Mouse (Mus musculus) hindbrain, embryonic 13.5 days (tissue): ENCODE measurements at regions not wholly inside any gene's neighbourhood (a gene's known extent, or its start where the extent isn't known, plus 50 kb on each side); places are given as distances from the start of the nearest gene placed in this dataset.

Experiments used
- ATAC-seq: fragments of 200-750 bp; cut with Nextera tagmentation; 2 replicates; pipeline ENCODE4 v1.8.0; 2017; ENCODE audit warnings: moderate TSS enrichment; ENCODE audit not compliant: low FRiP score
- H3K27ac ChIP-seq: fragments of 300-500 bp; sonication (generic); 2 replicates; pipeline ENCODE4 v1.5.1; 2015; ENCODE audit warnings: inconsistent platforms, mild to moderate bottlenecking, moderate library complexity
- H3K27me3 ChIP-seq: fragments of 300-500 bp; sonication (generic); 2 replicates; pipeline ENCODE4 v1.6.1; 2015; ENCODE audit warnings: mild to moderate bottlenecking, inconsistent platforms
- H3K36me3 ChIP-seq: fragments of 300-500 bp; sonication (generic); 2 replicates; pipeline ENCODE4 v1.6.1; 2015; ENCODE audit warnings: mild to moderate bottlenecking, inconsistent platforms
- H3K4me1 ChIP-seq: fragments of 300-500 bp; sonication (generic); replicated peaks from 2 replicates; pipeline ENCODE4 v1.6.1; 2015; ENCODE audit warnings: inconsistent platforms
- H3K4me2 ChIP-seq: fragments of 300-500 bp; sonication (generic); 2 replicates; pipeline ENCODE4 v1.6.1; 2015; ENCODE audit warnings: inconsistent platforms, mild to moderate bottlenecking, moderate library complexity
- H3K4me3 ChIP-seq: fragments of 300-500 bp; sonication (generic); 2 replicates; pipeline ENCODE4 v1.5.1; 2015; ENCODE audit warnings: mild to moderate bottlenecking, inconsistent platforms
- H3K9ac ChIP-seq: fragments of 300-500 bp; sonication (generic); 2 replicates; pipeline ENCODE4 v1.6.1; 2015; ENCODE audit warnings: mild to moderate bottlenecking, inconsistent platforms
- H3K9me3 ChIP-seq: fragments of 300-500 bp; sonication (generic); 2 replicates; pipeline ENCODE4 v1.6.1; 2016; ENCODE audit warnings: inconsistent platforms
- WGBS: fragments of 180-500 bp; shearing (Covaris S2); methylation state at CpG from one replicate; pipeline ENCODE4 v1.1.7; 2015; 5-methylcytosine and 5-hydroxymethylcytosine counted together

DNA sequence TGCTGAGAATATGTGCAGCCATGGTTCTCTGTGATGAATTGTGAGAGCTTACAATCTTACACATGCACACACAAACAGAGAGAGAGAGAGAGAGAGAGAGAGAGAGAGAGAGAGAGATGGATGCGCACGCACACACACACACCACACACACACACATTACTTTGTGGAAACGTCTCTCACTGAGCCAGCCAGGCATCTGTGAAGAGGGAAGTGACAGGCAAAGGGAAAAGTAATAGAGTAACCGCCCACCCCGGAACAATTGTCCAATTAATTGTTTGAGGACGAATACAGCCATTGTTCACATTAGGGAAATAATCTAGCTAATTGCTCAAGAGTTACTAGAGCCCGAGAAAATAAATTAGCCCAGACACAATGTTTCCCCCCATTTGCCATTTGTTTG lies 140.7 kb upstream of the Noct start:
- H3K4me3 ChIP-seq: no peak overlapping the region
- H3K9ac ChIP-seq: no peak overlapping the region
- no peak for ATAC-seq
- peaks cover 25% of the 10 kb centered on the region for H3K4me1 ChIP-seq
- H3K27me3 ChIP-seq: no peaks in the 10 kb centered on the region
- H3K27ac ChIP-seq: peak overlapping the region; percentile 73
- H3K4me2 ChIP-seq: no peak overlapping the region
- H3K9me3 ChIP-seq: no peaks in the 10 kb centered on the region
- H3K36me3 ChIP-seq: no peaks in the 10 kb centered on the region
- 52% methylated on average over 7 of the region's 7 CpGs for WGBS

DNA sequence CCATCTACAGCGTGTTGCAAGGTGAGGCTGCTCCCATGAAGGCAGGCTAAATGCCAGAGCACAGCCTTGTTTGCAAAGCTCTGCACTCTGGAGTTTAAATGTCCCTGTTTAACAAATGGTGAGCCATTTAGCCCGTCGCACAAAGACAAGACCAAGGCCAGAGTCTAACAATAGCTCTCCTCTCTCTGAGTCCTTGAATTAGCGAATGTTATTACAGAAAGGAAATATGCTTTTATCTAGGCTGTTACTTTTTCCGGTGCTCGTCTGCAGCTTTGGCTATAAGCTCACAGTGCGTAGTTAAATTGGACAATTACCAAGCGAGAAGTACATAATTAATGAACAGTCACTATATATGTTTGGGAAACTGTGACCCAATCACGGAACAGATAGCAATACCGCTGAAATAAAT lies 137.8 kb upstream of the Noct start:
- Histone ChIP-seq H3K4me2 (no peak overlapping the region), H3K4me3 (no peak overlapping the region), H3K27me3 (no peaks in the 10 kb centered on the region), H3K4me1 (peaks cover 31% of the 10 kb centered on the region), H3K27ac (peak overlapping the region; percentile 48; the same call in 1 of the 2 replicates), H3K9ac (no peak overlapping the region), H3K9me3 (no peaks in the 10 kb centered on the region), H3K36me3 (no peaks in the 10 kb centered on the region)
- 39% methylated on average over 10 of the region's 10 CpGs for WGBS
- ATAC-seq: no peak

DNA sequence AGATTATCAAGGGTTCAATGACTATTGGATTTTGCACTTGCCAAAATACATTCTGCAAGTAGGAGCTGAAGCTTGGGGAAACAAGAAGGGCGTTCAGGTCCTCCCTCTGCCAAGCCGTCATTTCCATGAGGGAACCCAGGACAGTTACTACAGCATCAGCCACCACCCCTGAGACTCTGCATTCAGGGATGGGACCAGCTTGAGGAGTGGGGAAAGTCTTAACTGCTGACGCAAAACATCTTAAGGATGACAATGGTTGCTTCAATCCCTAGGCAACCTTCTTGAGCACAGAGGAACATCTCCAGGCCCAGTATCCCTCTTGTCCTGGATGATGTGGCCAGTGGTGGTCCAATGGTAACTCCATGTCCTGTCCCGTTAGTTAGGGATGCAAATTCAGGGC lies 137.2 kb upstream of the Noct start:
- Histone ChIP-seq H3K9ac (no peak overlapping the region), H3K9me3 (no peaks in the 10 kb centered on the region), H3K27ac (no peak overlapping the region), H3K36me3 (no peaks in the 10 kb centered on the region), H3K4me3 (no peak overlapping the region), H3K4me1 (peaks cover 31% of the 10 kb centered on the region), H3K27me3 (no peaks in the 10 kb centered on the region), H3K4me2 (no peak overlapping the region)
- ATAC-seq: no peak
- WGBS: 84% methylated on average over 4 of the region's 4 CpGs

DNA sequence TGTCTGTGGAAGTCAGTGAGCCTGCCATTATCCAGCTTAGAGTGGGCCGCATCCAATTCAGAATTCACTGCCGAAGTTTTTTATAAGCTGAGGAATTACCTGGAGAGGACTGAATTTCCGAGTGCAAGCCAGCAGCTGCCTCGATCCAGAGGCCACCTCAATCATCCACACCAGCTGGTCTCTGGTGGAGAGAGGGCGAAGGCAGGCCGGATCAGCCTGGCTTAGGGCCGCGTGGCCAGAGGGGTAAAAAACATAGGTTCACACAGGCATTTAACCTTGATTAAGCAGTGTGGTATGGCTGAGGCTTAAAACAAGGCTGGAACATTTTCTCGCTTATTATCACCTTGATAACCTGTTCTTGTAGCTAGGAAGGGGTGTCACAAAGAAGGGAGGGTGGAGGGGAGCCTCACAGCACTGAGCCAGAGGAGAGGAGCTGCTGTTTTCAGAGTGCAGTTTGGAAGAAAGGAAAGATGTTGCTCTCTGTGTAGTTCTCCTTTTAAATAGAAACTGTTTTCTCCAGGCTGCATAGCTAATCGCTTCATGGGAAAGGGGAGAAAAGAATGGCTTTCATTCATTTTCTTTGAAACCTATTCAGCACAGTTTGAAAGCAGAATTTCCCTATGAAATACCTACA lies 135.1 kb upstream of the Noct start:
- ATAC-seq: no peak
- Histone ChIP-seq H3K9me3 (no peaks in the 10 kb centered on the region), H3K9ac (no peak overlapping the region)

DNA sequence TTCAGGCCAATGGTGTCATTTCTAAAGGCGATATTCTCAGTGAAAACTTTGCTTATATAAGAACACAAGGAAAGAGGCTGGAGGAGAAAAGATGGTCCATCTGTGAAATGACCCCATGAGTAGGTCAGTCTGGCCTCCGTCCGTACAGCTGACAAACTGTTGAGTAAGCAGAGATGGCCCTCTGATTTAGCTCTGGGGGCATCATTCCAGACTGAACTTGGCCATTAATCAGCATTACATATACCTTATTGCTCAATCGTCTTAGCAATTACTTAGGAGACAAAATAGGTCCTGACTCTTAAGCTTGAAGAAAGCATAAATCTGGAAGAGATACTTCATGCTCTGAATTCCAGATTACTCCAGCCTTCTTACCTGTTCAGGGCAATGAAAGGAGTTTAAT lies 132.8 kb upstream of the Noct start:
- H3K27me3 ChIP-seq: no peaks in the 10 kb centered on the region
- H3K27ac ChIP-seq: no peak overlapping the region
- no peak overlapping the region for H3K9ac ChIP-seq
- WGBS: 70% methylated on average over 4 of the region's 4 CpGs
- no peaks in the 10 kb centered on the region for H3K9me3 ChIP-seq
- H3K4me2 ChIP-seq: no peak overlapping the region
- no peaks in the 10 kb centered on the region for H3K36me3 ChIP-seq
- ATAC-seq: no peak
- H3K4me1 ChIP-seq: peaks cover 35% of the 10 kb centered on the region
- H3K4me3 ChIP-seq: no peak overlapping the region

More for the DNA sequence above, 135.1 kb upstream of the Noct start:
- H3K36me3 ChIP-seq: no peaks in the 10 kb centered on the region
- H3K4me3 ChIP-seq: no peak overlapping the region
- no peak overlapping the region for H3K4me2 ChIP-seq
- H3K4me1 ChIP-seq: peaks cover 20% of the 10 kb centered on the region
- WGBS: 44% methylated on average over 10 of the region's 10 CpGs
- H3K27me3 ChIP-seq: no peaks in the 10 kb centered on the region
- H3K27ac ChIP-seq: peak overlapping the region; percentile 53; the same call in 1 of the 2 replicates

DNA sequence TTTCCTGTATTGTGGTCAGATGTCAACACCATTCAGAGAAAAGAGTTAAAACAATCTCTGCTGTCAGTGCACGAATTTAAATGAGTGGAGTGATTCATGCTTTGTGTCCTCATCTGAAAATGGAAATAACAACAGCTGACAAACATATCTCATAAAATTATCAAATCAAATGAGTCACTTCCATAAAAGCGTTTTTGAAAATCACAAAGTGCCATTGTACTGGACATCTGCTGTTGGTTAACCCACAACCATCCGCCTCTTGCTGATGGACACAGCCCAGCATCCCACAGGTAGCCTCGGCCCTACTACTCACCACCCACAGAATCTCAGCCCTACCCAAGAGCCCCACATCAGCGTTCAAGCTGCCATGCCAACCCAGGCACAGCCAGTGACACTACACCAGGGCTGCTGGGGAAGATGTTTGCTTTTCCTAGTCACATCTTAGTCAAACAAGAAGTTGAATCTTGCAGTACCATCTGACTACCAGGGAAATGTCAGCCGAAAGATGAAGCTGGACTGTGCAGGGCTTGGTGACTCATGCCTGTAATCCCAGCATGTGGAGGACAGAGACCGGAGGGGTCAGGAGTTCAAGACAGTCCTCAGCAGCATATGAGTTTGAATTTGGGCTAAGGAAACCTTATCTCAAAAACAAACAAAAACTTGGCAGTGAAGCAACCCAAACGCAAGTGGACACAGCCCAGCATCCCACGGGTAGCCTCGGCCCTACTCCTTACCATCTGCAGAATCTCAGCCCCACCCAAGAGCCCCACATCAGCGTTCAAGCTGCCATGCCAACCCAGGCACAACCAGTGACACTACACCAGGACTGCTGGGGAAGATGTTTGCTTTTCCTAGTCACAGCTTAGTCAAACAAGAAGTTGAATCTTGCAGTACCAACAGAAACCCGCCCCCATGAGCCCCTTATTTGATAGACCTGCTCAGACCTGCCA lies 131.9 kb upstream of the Noct start:
- ATAC-seq: no peak
- Histone ChIP-seq H3K4me1 (peaks cover 35% of the 10 kb centered on the region), H3K4me3 (no peak overlapping the region), H3K9ac (no peak overlapping the region), H3K4me2 (no peak overlapping the region), H3K9me3 (no peaks in the 10 kb centered on the region), H3K36me3 (no peaks in the 10 kb centered on the region), H3K27me3 (no peaks in the 10 kb centered on the region), H3K27ac (no peak overlapping the region)
- WGBS: 90% methylated on average over 12 of the region's 12 CpGs

DNA sequence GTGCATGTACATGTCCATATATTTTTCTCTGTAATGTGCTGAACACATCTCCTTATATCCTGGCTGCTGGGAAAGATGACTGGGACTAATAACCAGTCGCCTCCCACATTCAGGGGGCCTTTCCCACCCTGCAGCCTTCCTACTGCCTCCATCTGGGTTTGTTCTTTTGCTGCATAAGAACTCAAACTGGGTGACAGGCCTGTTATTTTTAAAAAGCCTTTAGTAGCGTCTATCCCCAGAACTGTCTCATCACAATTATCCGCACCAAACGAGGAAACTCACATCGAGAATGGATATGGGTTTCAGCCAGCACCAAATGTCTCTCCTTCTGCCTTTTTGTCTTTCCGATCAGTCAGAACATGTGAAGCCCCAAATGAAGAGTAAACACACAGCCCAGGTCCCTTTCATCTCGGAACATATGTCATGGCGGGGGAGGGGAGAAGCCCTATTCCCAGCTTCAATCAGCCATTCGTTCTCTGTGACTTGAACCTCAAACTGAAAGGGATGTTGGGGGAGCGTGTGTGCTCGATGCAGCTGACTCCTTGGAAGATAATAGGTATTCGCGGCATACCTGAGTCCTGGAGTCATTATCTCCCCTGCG lies 128.3 kb upstream of the Noct start:
- Histone ChIP-seq H3K4me2 (peak overlapping the region; percentile 34), H3K27ac (peak overlapping the region; percentile 71), H3K36me3 (no peaks in the 10 kb centered on the region), H3K9me3 (no peaks in the 10 kb centered on the region), H3K4me1 (peaks cover 29% of the 10 kb centered on the region), H3K27me3 (no peaks in the 10 kb centered on the region), H3K4me3 (no peak overlapping the region), H3K9ac (no peak overlapping the region)
- 24% methylated on average over 14 of the region's 14 CpGs for WGBS
- ATAC-seq: peak; percentile 60

DNA sequence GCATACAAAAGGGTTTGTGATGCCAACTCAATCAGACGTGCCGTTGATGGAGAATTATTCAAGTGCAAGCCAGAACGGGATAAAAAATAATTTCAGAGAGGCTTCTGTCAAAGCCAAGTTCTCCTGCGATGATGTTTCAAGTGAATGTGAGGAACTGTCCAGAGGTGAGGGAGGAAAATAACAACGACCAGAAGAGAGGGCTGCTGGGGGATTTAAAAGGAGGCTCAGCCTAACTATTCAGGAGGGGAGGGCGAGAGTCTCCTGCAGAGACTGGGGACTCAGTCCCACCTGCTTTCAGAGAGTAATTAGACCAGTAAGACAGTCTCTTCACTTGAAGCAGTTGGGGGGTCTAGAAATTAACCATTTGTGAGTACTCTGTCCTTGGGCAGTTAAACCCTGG lies 127.7 kb upstream of the Noct start:
- 15% methylated on average over 6 of the region's 6 CpGs for WGBS
- peak; percentile 49 for ATAC-seq
- H3K4me2 ChIP-seq: peak overlapping the region; percentile 34
- H3K4me3 ChIP-seq: no peak overlapping the region
- no peaks in the 10 kb centered on the region for H3K9me3 ChIP-seq
- H3K9ac ChIP-seq: peak overlapping the region; percentile 21; the same call in 1 of the 2 replicates
- H3K27ac ChIP-seq: peak overlapping the region; percentile 71
- peaks cover 29% of the 10 kb centered on the region for H3K4me1 ChIP-seq
- H3K27me3 ChIP-seq: no peaks in the 10 kb centered on the region
- no peaks in the 10 kb centered on the region for H3K36me3 ChIP-seq

DNA sequence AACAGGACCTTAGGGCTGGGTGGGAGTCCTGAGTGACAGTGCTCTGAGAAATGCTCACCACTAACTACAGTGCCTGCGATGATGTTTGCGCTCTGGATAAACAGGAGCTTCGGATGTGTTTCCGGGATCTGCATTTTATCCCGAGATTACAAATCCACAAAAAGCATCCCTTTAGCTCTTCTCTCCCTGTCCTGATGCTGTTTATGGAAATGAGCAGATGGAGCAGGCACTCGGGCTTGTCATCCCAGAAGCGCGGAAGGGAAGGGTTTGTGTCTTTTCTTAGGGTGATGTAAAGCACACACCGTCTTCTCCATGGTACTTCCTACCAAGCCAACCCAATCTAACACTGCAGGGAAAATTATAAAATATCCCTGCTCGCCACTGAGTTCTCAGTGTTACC lies 126.9 kb upstream of the Noct start:
- WGBS: 67% methylated on average over 10 of the region's 10 CpGs
- H3K9me3 ChIP-seq: no peaks in the 10 kb centered on the region
- peak overlapping the region; percentile 71 for H3K27ac ChIP-seq
- H3K4me3 ChIP-seq: no peak overlapping the region
- H3K9ac ChIP-seq: no peak overlapping the region
- H3K4me2 ChIP-seq: no peak overlapping the region
- H3K27me3 ChIP-seq: no peaks in the 10 kb centered on the region
- H3K4me1 ChIP-seq: peaks cover 29% of the 10 kb centered on the region
- no peak for ATAC-seq
- H3K36me3 ChIP-seq: no peaks in the 10 kb centered on the region

DNA sequence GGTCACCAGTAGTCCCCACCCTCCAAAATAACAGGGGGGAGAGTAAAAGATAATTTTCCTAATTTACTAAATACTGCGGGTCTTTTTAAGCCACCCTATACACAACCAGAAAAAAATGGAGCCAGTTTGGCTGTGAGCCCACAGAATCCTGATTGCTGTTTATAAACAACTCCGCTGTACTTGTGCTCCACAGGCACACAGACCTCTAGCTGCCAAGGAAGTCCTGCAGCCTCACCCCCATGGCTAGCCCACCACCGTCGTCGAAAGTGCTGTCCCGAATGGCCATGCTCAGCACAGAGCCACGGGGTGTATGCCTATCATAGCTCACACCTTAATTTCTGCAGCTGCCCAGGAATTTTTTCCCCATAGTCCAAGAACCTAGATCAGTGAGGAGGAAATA lies 124.3 kb upstream of the Noct start:
- H3K4me2 ChIP-seq: no peak overlapping the region
- no peak overlapping the region for H3K9ac ChIP-seq
- H3K27ac ChIP-seq: no peak overlapping the region
- no peak for ATAC-seq
- H3K4me3 ChIP-seq: no peak overlapping the region
- WGBS: 83% methylated on average over 7 of the region's 7 CpGs
- no peaks in the 10 kb centered on the region for H3K36me3 ChIP-seq
- no peaks in the 10 kb centered on the region for H3K27me3 ChIP-seq
- H3K9me3 ChIP-seq: no peaks in the 10 kb centered on the region
- H3K4me1 ChIP-seq: peaks cover 26% of the 10 kb centered on the region

DNA sequence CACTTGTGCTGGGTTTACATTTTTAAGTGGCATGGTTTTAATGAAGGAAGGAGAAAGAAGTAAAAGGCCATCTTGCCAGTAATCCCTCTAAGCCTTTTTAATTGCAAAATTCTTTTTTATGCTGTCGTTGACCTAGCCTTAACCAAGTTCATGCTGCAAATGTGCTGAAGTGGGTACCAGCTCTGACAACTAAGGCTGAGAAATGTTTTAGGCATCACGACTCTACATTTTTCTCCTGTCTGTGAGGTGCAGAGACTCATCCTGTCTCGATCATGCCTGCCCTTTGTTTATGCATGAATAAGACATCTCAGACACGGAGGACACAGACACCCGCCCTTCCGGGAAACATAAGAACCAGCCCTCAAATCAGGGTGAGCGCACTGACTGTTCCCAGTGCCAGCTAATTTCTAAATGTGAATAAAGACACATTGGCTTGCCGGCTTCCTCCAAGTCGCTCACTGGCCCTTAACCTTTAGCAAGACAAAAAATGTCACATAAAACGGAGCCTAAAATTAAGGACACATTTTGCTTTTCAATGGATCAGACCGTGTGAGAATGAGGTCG lies 115.5 kb upstream of the Noct start:
- 0 out of 2 replicates have a peak, but pooled peaks have one; percentile 36 for ATAC-seq
- Histone ChIP-seq H3K4me2 (no peak overlapping the region), H3K27me3 (no peaks in the 10 kb centered on the region), H3K9me3 (no peaks in the 10 kb centered on the region), H3K36me3 (no peaks in the 10 kb centered on the region), H3K27ac (no peak overlapping the region), H3K9ac (no peak overlapping the region), H3K4me1 (peaks cover 4% of the 10 kb centered on the region; the same call in 1 of the 2 replicates), H3K4me3 (no peak overlapping the region)
- WGBS: 31% methylated on average over 12 of the region's 12 CpGs

DNA sequence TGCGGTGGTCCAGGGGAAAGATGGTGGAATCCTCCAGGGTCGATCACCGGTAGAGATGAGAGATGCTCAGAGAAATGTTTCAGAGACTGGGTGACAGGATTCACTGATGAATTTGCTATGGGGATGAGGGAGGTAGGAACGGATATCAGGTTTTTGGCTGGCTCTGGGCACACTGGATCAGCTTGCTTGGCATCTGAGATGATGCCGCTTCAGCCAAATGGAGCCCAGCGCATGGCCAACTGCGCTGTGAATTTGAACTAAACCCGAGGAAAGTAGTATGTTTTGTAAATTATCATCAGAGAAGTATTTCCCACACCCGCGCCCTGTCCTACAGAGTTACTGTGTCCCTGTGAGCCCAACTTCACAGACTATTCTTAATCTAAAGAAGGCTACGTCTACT lies 113.0 kb upstream of the Noct start:
- H3K4me3 ChIP-seq: no peak overlapping the region
- no peak overlapping the region for H3K4me2 ChIP-seq
- H3K9ac ChIP-seq: no peak overlapping the region
- no peak for ATAC-seq
- H3K27me3 ChIP-seq: no peaks in the 10 kb centered on the region
- peaks cover 4% of the 10 kb centered on the region; the same call in 1 of the 2 replicates for H3K4me1 ChIP-seq
- H3K9me3 ChIP-seq: no peaks in the 10 kb centered on the region
- WGBS: 96% methylated on average over 11 of the region's 11 CpGs
- H3K36me3 ChIP-seq: no peaks in the 10 kb centered on the region
- no peak overlapping the region for H3K27ac ChIP-seq
